Mouse (Mus musculus) cerebellum, adult 11-12 months (tissue): Measurements from ENCODE around the gene Kdelc2.

Source experiments
- DNase-seq: peaks from one replicate; pipeline ENCODE4 v3.0.0; 2022

Kdelc2 gene

GRCm38 (mm10) chr9:53389109-53389508 lies 5.3 kb downstream of the Kdelc2 start:
- DNase-seq = no peak

GRCm38 (mm10) chr9:53390136-53390535 lies 6.3 kb downstream of the Kdelc2 start:
- DNase-seq = no peak

DNA sequence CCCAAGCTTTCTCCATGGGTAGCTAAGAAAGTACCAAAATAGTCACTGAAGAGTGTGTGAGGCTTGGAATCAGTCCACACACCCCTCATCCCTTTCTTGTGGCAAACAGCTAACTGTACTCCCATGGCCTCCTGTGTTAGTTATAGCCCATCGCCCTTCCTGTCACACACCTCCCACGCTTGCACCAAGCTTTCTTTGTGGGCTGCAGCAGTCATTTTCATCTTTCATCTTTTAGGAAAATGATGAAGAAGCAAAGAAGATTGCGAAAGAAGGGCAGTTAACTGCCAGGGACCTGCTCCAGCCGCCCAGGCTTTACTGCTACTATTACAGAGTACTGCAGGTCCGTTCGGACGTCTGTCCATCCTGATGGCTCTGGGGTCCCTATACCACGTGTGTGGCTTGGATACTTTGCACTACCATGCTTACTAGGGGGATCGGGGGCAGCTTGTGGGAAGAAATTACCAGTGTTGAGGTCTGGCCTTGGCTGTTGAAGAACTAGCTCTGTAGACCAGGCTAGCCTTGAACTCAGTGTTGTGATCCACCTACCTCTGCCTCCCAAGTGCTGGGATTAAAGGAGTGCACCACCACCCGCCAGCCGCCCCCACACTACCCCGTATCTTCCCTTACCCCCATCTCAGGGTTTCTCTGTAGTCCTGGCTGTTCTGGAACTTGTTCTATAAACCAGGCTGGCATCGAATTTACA lies 14.0 kb downstream of the Kdelc2 start:
- DNase-seq = no peak

- peak; percentile 59 for DNase-seq
Observed at GRCm38 (mm10) chr9:53398388-53398700, 14.5 kb downstream of the Kdelc2 start.

GRCm38 (mm10) chr9:53399537-53399936 lies 15.7 kb downstream of the Kdelc2 start:
- no peak for DNase-seq

DNA sequence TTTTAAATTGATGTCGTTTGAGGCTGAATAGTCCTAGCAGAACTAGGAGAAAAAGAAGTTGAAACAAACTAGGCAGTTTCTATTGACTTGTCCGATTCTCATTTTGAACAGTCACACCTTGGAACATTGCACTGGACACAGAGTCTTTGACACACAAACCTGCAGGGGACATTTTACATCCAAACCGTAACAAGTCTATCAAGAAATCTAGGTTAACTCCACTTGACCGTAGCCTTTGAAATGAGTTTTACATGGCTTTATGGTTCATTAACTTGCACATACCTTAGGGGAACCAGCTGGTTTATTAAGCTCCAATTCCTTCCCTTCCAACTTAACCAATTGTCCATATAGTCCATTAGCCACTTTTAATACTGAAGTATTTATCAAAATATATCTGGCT lies 16.9 kb downstream of the Kdelc2 start:
- DNase-seq = no peak

GRCm38 (mm10) chr9:53401146-53401545 lies 17.3 kb downstream of the Kdelc2 start:
- no peak for DNase-seq

GRCm38 (mm10) chr9:53402291-53402711 lies 18.5 kb downstream of the Kdelc2 start, which contains the start of gene 4930550C14Rik:
TSS of gene 4930550C14Rik (plus strand) at chr9:53402325.
- DNase-seq = no peak

DNA sequence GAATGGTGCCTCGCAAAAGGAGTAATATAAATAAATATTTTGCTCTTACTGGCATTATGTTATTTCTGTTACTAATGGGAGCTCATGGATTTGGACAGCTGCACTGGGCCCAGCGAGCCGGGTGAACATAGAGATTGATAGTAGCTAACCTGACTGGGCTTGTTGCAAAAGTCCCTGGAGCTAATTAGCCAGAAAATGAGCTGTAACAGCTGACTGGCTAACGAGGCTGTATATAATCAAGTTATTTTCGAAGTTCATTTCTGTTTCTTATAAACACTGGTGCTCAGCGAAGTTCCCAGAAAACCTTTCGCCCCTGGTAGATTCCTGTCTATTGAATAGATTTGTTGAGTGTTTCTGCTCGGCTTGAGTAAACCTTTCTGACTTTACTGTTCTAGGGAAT lies 19.2 kb downstream of the Kdelc2 start:
- DNase-seq = no peak

- no peak for DNase-seq
Observed at GRCm38 (mm10) chr9:53404050-53404752, 20.4 kb downstream of the Kdelc2 start.

- peak; percentile 58 for DNase-seq
Observed at GRCm38 (mm10) chr9:53404753-53405722, 21.2 kb downstream of the Kdelc2 start.

DNA sequence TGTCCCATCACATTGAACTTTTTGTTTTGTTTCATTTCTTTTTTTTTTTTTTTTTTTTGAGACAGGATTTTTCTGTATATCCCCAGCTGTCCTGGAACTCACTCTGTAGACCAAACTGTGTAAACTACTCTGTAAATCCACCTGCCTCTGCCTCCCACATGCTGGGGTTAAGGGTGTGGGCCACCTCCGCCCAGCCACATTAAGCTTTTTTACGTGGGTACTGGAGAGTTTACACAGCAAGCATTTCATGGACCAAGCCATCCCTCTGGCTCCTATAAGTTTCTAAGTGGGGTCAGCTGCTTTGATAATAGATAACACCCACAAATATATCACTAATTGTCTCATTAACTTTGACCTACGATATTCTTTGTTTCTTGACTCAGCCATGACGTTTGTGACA lies 24.7 kb downstream of the Kdelc2 start:
- DNase-seq = no peak

DNA sequence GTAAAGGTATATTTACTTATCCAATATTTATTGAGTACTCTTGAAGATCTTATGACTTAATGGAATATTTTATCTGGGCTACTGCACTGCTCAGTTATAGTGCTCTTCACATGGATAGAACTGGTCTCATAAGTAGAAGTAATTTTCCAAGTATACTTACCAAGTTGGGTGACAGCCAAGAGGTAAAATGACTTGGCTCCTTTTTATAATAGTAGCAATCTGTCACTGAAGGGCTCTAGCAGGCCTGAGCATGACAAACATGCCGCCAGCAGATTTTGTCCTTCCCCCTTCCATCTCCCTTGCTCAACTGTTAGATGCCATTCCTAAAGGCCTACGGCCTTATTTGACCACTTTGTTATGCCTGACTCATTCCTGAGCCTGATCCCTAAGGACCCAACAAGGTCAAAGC lies 25.1 kb downstream of the Kdelc2 start:
- no peak for DNase-seq

DNA sequence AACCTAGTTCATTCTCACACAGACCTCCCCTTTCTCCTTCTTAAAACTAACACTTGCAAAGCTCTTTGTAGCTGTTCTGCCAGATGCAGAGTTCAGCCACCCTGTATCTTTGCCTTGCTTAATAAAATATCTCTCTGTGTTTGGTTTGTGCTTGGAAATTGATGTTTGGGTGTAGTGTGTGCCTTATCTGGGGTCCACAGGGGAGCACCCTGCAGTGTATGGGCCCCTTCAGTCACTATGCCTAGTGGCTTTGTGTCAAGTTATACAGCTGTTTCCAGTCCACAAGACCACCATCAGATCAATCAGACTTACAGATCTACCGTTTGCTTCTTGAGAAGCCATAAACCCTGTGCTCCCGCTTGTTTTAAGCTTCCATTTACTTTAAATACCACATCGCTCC lies 25.6 kb downstream of the Kdelc2 start:
- DNase-seq = no peak

- no peak for DNase-seq
Observed at GRCm38 (mm10) chr9:53422133-53422896, 38.5 kb downstream of the Kdelc2 start.

GRCm38 (mm10) chr9:53426726-53427125 lies 42.9 kb downstream of the Kdelc2 start:
- no peak for DNase-seq

DNA sequence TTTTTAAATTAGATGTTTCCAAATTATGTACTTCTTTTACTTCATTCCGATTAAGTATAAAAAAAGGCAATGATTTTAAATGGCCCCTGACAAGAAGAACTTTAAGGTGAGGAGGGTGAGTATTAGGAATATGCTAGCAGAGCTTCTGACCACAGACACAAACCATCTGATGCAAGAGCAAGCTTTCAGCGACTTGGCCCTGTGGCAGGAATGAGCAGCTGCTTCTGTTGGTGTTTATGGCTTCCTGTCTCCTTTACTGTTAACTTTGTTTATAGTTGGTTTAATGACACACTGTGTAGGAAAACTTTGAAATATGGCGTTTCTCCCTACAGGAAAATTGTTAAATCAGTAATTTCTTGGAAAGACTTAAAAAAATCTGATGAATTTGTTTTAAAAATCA lies 43.8 kb downstream of the Kdelc2 start:
- no peak for DNase-seq

DNA sequence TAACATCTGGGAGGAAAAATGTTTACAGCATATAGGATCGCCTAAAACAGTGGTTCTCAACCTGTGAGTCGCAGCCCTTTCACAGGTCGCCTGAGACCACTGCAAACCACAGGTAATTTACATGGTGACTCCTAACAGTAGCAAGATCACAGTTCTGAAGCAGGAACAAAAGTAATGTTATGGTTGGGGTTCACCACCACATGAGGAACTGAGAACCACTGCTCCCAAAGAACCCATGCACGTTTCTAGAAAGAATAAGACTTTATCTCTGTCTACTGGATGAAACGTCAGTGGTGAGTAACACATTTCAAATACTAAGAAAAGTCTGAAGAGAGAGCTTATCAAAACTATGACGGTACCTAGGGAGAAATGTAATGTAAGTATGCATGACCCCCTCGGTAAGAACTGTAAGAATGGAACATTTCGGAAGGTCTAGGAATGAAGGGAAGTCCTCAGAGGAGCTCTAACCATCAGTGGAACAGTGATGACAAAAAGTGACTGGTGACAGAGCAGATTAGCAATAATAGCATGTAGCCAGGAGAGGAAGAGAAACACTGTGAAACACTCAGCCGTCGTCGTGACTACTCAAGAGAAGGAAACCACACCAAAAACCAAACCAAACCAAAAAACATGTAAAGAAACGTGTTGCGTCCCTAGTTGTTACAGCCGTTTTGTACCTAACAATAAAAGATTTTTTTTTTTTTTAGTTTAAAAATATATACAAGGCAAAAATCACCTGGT lies 52.2 kb downstream of the Kdelc2 start:
- no peak for DNase-seq

- DNase-seq = no peak
Observed at GRCm38 (mm10) chr9:53450609-53451008, 66.8 kb downstream of the Kdelc2 start.
